Mouse (Mus musculus): Measurements from ENCODE around the gene Tnfsf15. TPM values are rescaled to one million over a fixed set of nuclear protein-coding genes. Genes with fewer than 3 reads are reported as not detected.
A peak's percentile ranks its signal among the peaks of the same experiment; 100 is the strongest.

Gene Tnfsf15
- not detected for total RNA-seq (2021)
- long read RNA-seq, experiment 1: 0 reads
- long read RNA-seq, experiment 2: 0 reads

- peak; percentile 59 to 77 for DNase-seq (ENCODE audit: low spot score in 2 of 2)
These were observed at the start of gene Tnfsf15 for GRCm38 (mm10) chr4:63744693-63745171. Gene Tnfsf15, minus strand, starts transcription at chr4:63745113.

GRCm38 (mm10) chr4:63792328-63792727, 47.4 kb upstream of the Tnfsf15 start:
- no peak for DNase-seq (ENCODE audit: low spot score in 2 of 2)

GRCm38 (mm10) chr4:63785466-63785865, 40.6 kb upstream of the Tnfsf15 start:
- no peak for DNase-seq (ENCODE audit: low spot score in 2 of 2)

DNA sequence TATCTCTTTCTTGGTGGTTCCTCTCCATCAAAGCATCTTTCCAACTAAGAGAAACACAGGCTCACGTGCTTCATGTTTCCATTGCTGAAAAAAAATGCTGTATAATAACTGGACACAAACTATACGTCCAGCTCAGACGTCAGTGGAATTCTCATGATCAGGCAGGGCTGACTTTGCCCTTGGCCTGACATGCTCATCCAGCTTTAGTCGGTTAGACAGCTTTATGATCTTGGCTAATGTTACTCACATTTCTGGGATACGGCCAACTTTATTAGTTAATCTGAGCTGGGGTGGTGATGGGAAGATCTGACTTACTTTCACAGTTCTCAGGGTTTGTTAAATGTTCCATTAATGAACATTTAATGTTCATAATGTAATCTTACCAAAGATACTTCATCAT, 38.9 kb upstream of the Tnfsf15 start:
- DNase-seq (ENCODE audit: low spot score in 2 of 2): no peak

GRCm38 (mm10) chr4:63782970-63783613, 38.2 kb upstream of the Tnfsf15 start:
- no peak for DNase-seq (ENCODE audit: low spot score in 2 of 2)

DNA sequence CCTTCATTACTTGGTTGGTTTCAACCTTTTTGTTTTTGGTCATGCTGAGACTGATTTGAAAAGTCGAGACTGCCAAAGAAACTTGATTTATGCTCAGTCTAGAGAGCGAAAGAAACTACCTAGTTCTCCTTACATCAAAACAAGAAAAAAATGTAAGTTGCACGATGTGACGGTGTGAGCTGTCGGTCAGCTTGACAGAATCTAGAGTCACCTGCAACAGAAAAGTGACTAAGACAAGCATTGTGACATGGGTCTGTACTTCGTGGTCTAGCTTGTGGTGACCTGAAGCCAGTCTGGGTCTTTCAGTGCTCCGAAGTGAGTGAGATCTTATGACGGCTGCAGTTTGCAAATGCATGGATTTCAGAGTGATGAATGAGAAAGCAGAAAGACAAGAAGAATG, 32.3 kb upstream of the Tnfsf15 start:
- DNase-seq (ENCODE audit: low spot score in 2 of 2): no peak

- DNase-seq (ENCODE audit: low spot score in 2 of 2): no peak
These were observed 28.6 kb upstream of the Tnfsf15 start for GRCm38 (mm10) chr4:63773306-63774090.

- no peak for DNase-seq (ENCODE audit: low spot score in 2 of 2)
These were observed 27.6 kb upstream of the Tnfsf15 start for GRCm38 (mm10) chr4:63772514-63772913.

DNA sequence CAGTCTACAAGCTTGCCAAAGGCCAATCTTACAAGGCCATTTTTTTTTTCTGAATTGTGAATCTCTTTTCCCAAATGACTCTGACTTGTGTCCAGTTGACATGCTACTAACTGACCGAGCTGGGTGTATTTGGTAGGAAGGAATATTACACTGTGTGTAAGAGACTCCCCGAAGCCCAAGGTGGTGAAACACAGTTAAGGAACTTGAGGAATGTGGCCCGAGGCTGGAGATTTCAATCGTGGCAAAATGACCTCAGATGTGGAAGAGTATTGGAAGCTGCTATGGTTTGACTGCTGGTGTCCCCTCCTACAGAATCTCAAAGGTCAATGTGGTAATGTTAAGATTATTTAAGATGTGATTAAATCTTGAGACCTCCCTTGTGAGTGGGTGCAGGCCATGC, 26.4 kb upstream of the Tnfsf15 start:
- no peak for DNase-seq (ENCODE audit: low spot score in 2 of 2)

GRCm38 (mm10) chr4:63769161-63769560, 24.2 kb upstream of the Tnfsf15 start:
- DNase-seq (ENCODE audit: low spot score in 2 of 2): no peak

- DNase-seq (ENCODE audit: low spot score in 2 of 2): no peak
These were observed 20.1 kb upstream of the Tnfsf15 start for GRCm38 (mm10) chr4:63765050-63765449.

DNA sequence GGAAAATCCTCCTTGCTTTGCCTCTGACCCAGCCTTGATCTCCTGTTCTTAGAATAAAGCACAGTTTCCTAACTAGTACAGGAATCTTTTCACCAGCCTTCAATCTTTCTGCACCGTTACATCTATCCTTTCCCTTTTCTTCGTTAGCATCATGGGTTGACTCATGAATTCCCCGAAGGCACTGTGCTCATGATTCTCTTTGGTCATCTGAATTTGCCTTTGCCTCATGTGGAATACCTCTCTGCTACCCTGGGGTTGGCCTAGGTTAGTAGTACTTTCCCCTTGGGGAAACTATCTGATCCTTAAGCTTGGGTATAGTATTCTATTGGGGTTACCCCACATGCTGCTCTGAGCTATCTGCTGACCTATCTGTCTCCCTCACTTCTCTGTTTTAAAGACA, 15.0 kb upstream of the Tnfsf15 start:
- DNase-seq (ENCODE audit: low spot score in 2 of 2): no peak

DNA sequence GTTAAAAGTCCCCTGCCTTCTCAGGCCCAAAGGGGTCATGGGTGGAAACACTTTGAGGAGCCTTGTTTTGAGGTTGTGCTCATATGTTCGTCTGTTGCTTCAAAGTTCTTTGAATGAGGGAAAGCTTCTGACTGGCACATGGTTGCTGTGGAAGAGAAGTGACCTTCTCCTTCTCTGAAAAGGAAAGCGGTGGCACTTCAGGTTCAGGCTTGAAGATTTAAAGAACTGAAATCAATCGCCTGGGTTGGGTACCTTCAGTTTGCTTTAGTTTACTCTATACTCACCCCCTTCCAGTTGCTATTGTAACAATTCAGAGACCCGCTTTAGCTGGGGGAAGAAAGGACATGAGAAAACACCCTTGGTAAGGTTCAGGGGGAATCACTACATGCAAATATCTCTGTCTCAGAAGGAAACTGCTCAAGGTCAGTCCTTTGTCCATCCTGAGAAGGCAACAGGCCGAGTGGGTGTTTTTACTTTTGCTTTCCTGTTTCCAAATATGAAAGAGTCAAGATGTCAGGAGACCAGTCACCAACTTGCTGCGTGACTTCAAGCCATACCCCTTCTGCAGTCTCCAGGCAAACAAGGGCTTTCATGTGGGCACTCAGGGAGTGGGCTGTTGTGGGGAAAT, 12.7 kb upstream of the Tnfsf15 start:
- DNase-seq (ENCODE audit: low spot score in 2 of 2): no peak

DNA sequence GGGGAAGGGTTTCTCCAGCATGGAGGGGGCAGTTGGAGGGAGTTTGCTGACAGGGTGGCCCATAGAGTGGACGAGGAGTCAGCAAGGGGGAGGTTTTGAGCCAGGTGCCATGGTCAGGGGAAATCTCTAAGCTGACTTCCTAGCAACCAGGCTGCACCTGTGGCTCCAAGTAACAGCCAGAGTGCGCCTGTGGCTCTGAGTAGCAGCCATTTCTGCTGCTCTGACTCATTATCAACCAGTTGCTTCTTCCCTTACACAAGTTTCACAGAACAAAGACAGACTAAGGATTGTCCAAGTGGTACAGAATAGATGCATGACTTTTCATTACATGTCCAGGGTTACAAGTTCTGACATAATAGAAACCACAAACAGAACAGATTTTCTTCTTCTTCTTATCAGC, 11.2 kb upstream of the Tnfsf15 start:
- DNase-seq (ENCODE audit: low spot score in 2 of 2): no peak

DNA sequence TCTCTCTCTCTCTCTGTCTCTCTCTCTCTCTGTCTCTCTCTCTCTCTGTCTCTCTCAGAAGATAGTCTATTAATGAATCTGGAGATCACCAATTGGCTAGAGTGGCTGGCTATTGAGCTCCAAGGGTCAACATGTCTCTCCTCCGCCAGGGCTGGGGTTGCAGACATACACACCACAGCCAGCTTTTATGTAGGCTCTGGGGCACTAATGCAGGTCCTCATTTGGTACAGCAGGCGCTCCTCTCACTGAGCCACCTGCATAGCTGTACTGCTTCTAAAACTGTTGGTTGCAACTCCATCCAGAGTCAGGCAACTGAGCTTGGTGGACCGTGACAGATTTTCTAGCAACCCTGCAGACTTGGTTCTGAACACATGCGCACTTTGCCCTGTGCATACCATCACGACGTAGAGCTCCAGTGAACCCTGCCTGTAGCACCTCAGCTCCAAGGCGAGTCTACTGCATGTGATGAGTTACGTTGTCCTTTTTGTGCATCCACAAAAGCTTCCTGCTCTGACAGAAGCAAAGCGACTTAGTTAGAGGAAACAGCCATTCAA, 9.6 kb upstream of the Tnfsf15 start:
- no peak for DNase-seq (ENCODE audit: low spot score in 2 of 2)

- no peak for DNase-seq (ENCODE audit: low spot score in 2 of 2)
These were observed 8.9 kb upstream of the Tnfsf15 start for GRCm38 (mm10) chr4:63753855-63754254.

DNA sequence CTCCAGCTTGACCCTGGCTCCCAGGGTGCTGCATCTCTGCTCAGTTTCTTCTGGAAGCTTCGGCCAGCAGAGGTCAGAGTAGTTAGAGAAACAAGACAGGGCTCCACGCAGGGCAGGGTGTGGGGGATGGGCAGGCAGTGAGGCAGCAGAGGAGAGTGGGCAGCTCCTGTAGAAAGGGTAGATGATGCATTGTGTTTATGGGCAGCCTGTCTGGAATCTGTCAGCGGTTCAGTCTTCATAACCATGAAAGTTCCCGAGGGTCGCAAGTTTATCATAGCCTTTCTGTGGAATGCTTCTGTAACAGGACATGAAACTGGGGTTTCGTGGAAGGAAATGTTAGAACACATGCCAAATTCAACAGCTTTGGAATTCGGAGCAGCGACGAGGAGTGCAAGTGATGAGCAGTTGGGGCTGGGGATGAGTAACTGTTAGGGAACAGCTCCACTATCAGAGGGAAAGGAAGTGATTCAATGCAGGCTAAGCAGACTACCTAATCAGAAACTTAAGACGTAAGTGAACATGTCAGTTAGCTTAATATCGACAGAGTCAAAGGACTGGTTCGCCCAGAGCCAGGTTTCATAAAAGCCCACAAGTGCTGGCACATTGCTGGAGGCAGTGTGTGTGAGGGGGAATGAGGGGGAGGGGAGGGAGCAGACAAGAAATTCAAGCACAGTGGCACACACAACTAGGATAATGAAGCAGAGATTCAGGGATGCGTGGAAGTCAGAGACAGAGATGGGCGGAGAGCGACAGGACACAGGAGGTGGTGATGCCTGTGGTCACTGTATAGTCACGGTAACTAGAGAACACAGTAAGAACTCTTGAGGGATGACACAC, 8.0 kb upstream of the Tnfsf15 start:
- DNase-seq (ENCODE audit: low spot score in 2 of 2): peak in 1 of 2 experiments; percentile 34

- DNase-seq (ENCODE audit: low spot score in 2 of 2): no peak
These were observed 3.3 kb upstream of the Tnfsf15 start for GRCm38 (mm10) chr4:63748061-63748730.

GRCm38 (mm10) chr4:63745271-63745670, 358 bp upstream of the Tnfsf15 start:
- no peak for DNase-seq (ENCODE audit: low spot score in 2 of 2)

DNA sequence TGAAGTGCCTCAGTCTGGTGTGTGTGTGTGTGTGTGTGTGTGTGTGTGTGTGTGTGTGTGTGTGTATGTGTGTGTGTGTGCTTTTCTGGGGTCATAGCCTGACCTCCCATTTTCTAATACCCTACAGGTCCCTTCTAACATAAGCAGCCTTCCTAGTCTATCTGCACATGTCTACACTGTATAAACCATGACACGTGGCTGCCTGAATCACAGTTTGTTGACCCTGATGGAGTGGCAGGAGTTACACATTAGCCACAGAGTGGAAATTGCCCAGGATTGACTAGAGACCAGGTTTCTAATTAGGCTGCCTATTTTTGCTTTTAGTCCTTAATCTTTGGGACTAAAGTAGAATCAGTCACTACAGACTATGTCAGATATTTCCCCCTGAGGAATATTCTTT, 1.3 kb downstream of the Tnfsf15 start:
- DNase-seq (ENCODE audit: low spot score in 2 of 2): no peak
